Mouse (Mus musculus) midbrain, embryonic 10.5 days (tissue): ENCODE results near the gene Gtf2i. TPM values are rescaled to one million over a fixed set of nuclear protein-coding genes. Genes with fewer than 3 reads are reported as not detected.
A peak's percentile ranks its signal among the peaks of the same experiment; 100 is the strongest.

Experiments
- DNase-seq: peaks from one replicate; pipeline ENCODE4 v3.0.0-alpha.2; 2017; ENCODE audit warnings: low spot score
- H3K27ac ChIP-seq: fragments of 300-500 bp; sonication (generic); replicated peaks from 2 replicates; pipeline ENCODE4 v1.5.1; 2016; ENCODE audit warnings: mild to moderate bottlenecking
- H3K27me3 ChIP-seq: fragments of 300-500 bp; sonication (generic); 2 replicates; pipeline ENCODE4 v1.6.1; 2016; ENCODE audit warnings: low read depth, mild to moderate bottlenecking; ENCODE audit not compliant: poor library complexity, severe bottlenecking
- H3K36me3 ChIP-seq: fragments of 300-500 bp; sonication (generic); 2 replicates; pipeline ENCODE4 v1.6.1; 2016; ENCODE audit warnings: mild to moderate bottlenecking, moderate library complexity
- H3K4me1 ChIP-seq: fragments of 300-500 bp; sonication (generic); 2 replicates; pipeline ENCODE4 v1.6.1; 2016
- H3K4me3 ChIP-seq: fragments of 300-500 bp; sonication (generic); 2 replicates; pipeline ENCODE4 v1.5.1; 2016; ENCODE audit warnings: mild to moderate bottlenecking, moderate library complexity
- H3K9me3 ChIP-seq: fragments of 300-500 bp; sonication (generic); replicated peaks from 2 replicates; pipeline ENCODE4 v1.6.1; 2016; ENCODE audit warnings: mild to moderate bottlenecking
- WGBS: fragments of 180-500 bp; shearing (Covaris S2); methylation state at CpG from one replicate; pipeline ENCODE4 v1.1.7; 2016; 5-methylcytosine and 5-hydroxymethylcytosine counted together
- polyA plus RNA-seq: library from polyadenylated mRNA; unstranded; fragments of >200 nt; fragmentation: Nextera tagmentation; extraction: Ambion mirVana; gene quantifications from 2 replicates; pipeline ENCODE4 v1.2.1, GENCODE M21; 2016

Gtf2i gene
- polyA plus RNA-seq, 1 experiment from 2014 or later, result 172 TPM

- H3K9me3 ChIP-seq, result no peaks in the 10 kb centered on the region
- no peaks in the 10 kb centered on the region for H3K27me3 ChIP-seq
- peak; percentile 61 for DNase-seq
- H3K4me3 ChIP-seq, result peak overlapping the region; percentile 94
- WGBS, result under 1% methylated on average over 25 of the region's 25 CpGs
- peaks cover 40% of the 10 kb centered on the region for H3K4me1 ChIP-seq
- peak overlapping the region; percentile 100 for H3K27ac ChIP-seq
- peaks cover 14% of the 10 kb centered on the region for H3K36me3 ChIP-seq
Measured at GRCm38 (mm10) chr5:134315623-134316350, 1.2 kb upstream of the Gtf2i start.

- H3K4me3 ChIP-seq, result peak overlapping the region; percentile 94
- no peaks in the 10 kb centered on the region for H3K27me3 ChIP-seq
- WGBS, result 1% methylated on average over 51 of the region's 64 CpGs
- H3K4me1 ChIP-seq, result peaks cover 43% of the 10 kb centered on the region
- peaks cover 31% of the 10 kb centered on the region for H3K36me3 ChIP-seq
- DNase-seq, result no peak
- peak overlapping the region; percentile 100 for H3K27ac ChIP-seq
- no peaks in the 10 kb centered on the region for H3K9me3 ChIP-seq
Measured at GRCm38 (mm10) chr5:134314068-134314674, 389 bp downstream of the Gtf2i start.

GRCm38 (mm10) chr5:134313451-134314067 lies 1.0 kb downstream of the Gtf2i start:
- H3K36me3 ChIP-seq, result peaks cover 35% of the 10 kb centered on the region
- H3K27me3 ChIP-seq, result no peaks in the 10 kb centered on the region
- peak overlapping the region; percentile 94 for H3K4me3 ChIP-seq
- H3K9me3 ChIP-seq, result no peaks in the 10 kb centered on the region
- under 1% methylated on average over 67 of the region's 68 CpGs for WGBS
- H3K4me1 ChIP-seq, result peaks cover 41% of the 10 kb centered on the region
- peak; percentile 96 for DNase-seq
- peak overlapping the region; percentile 100 for H3K27ac ChIP-seq

GRCm38 (mm10) chr5:134312691-134313450 lies 1.7 kb downstream of the Gtf2i start:
- H3K27me3 ChIP-seq, result no peaks in the 10 kb centered on the region
- peaks cover 42% of the 10 kb centered on the region for H3K36me3 ChIP-seq
- peak; percentile 53 for DNase-seq
- peak overlapping the region; percentile 94 for H3K4me3 ChIP-seq
- no peaks in the 10 kb centered on the region for H3K9me3 ChIP-seq
- peaks cover 41% of the 10 kb centered on the region for H3K4me1 ChIP-seq
- H3K27ac ChIP-seq, result peak overlapping the region; percentile 100
- WGBS, result 5% methylated on average over 19 of the region's 19 CpGs

GRCm38 (mm10) chr5:134311894-134312411 lies 2.6 kb downstream of the Gtf2i start:
- H3K27ac ChIP-seq, result peak overlapping the region; percentile 100
- 84% methylated on average over 6 of the region's 6 CpGs for WGBS
- peak overlapping the region; percentile 94 for H3K4me3 ChIP-seq
- peaks cover 39% of the 10 kb centered on the region for H3K4me1 ChIP-seq
- no peak for DNase-seq
- H3K9me3 ChIP-seq, result no peaks in the 10 kb centered on the region
- H3K36me3 ChIP-seq, result peaks cover 51% of the 10 kb centered on the region
- H3K27me3 ChIP-seq, result no peaks in the 10 kb centered on the region

- Histone ChIP-seq H3K36me3 (peaks cover 69% of the 10 kb centered on the region), H3K4me1 (peaks cover 23% of the 10 kb centered on the region), H3K27me3 (no peaks in the 10 kb centered on the region), H3K9me3 (no peaks in the 10 kb centered on the region), H3K27ac (no peak overlapping the region), H3K4me3 (no peak overlapping the region)
- no peak for DNase-seq
- WGBS, result 97% methylated on average over 9 of the region's 9 CpGs
Measured at GRCm38 (mm10) chr5:134310201-134310600, 4.4 kb downstream of the Gtf2i start.

GRCm38 (mm10) chr5:134309345-134309744 lies 5.2 kb downstream of the Gtf2i start:
- Histone ChIP-seq H3K4me1 (peaks cover 23% of the 10 kb centered on the region), H3K27me3 (no peaks in the 10 kb centered on the region), H3K36me3 (peaks cover 77% of the 10 kb centered on the region), H3K4me3 (no peak overlapping the region), H3K9me3 (no peaks in the 10 kb centered on the region), H3K27ac (no peak overlapping the region)
- DNase-seq, result no peak
- WGBS, result 97% methylated on average over 1 of the region's 1 CpGs

- Histone ChIP-seq H3K27me3 (no peaks in the 10 kb centered on the region), H3K9me3 (peaks cover 21% of the 10 kb centered on the region), H3K27ac (no peak overlapping the region), H3K36me3 (peaks cover 99% of the 10 kb centered on the region), H3K4me3 (no peak overlapping the region), H3K4me1 (no peaks in the 10 kb centered on the region)
- 88% methylated on average over 6 of the region's 6 CpGs for WGBS
- no peak for DNase-seq
Measured at GRCm38 (mm10) chr5:134304639-134305038, 9.9 kb downstream of the Gtf2i start.

- peaks cover 12% of the 10 kb centered on the region for H3K9me3 ChIP-seq
- no peaks in the 10 kb centered on the region for H3K4me1 ChIP-seq
- WGBS, result 96% methylated on average over 16 of the region's 16 CpGs
- H3K4me3 ChIP-seq, result no peak overlapping the region
- no peaks in the 10 kb centered on the region for H3K27me3 ChIP-seq
- H3K27ac ChIP-seq, result no peak overlapping the region
- peaks cover 100% of the 10 kb centered on the region for H3K36me3 ChIP-seq
- DNase-seq, result no peak
Measured at GRCm38 (mm10) chr5:134295277-134296050, 19.1 kb downstream of the Gtf2i start.

GRCm38 (mm10) chr5:134294606-134295005 lies 20.0 kb downstream of the Gtf2i start:
- H3K36me3 ChIP-seq, result peaks cover 100% of the 10 kb centered on the region
- 96% methylated on average over 7 of the region's 7 CpGs for WGBS

GRCm38 (mm10) chr5:134291096-134291495 lies 23.5 kb downstream of the Gtf2i start:
- Histone ChIP-seq H3K27ac (no peak overlapping the region), H3K4me3 (no peak overlapping the region), H3K4me1 (no peaks in the 10 kb centered on the region), H3K27me3 (no peaks in the 10 kb centered on the region), H3K9me3 (no peaks in the 10 kb centered on the region), H3K36me3 (peaks cover 100% of the 10 kb centered on the region)
- 96% methylated on average over 6 of the region's 6 CpGs for WGBS
- no peak for DNase-seq

More at GRCm38 (mm10) chr5:134294606-134295005, 20.0 kb downstream of the Gtf2i start:
- no peaks in the 10 kb centered on the region for H3K4me1 ChIP-seq
- no peaks in the 10 kb centered on the region for H3K27me3 ChIP-seq
- no peak overlapping the region for H3K27ac ChIP-seq
- no peak for DNase-seq
- H3K9me3 ChIP-seq, result peaks cover 11% of the 10 kb centered on the region
- H3K4me3 ChIP-seq, result no peak overlapping the region
